Mouse (Mus musculus) heart, postnatal 4 days (tissue): ENCODE measurements at regions not wholly inside any gene's neighbourhood (a gene's known extent, or its start where the extent isn't known, plus 50 kb on each side); places are given as distances from the start of the nearest gene placed in this dataset.

Experiments
- DNase-seq: peaks from one replicate; pipeline ENCODE4 v3.0.0; 2021

GRCm38 (mm10) chr11:41090391-41090900 is 335.3 kb upstream of the Ccng1 start:
- DNase-seq: peak; percentile 21

- no peak for DNase-seq
Measured at GRCm38 (mm10) chr11:41063570-41063969, 308.5 kb upstream of the Ccng1 start.

GRCm38 (mm10) chr11:41057796-41058195 is 302.7 kb upstream of the Ccng1 start:
- no peak for DNase-seq

- DNase-seq: no peak
Measured at GRCm38 (mm10) chr11:41030018-41030417, 274.9 kb upstream of the Ccng1 start.

- DNase-seq: no peak
Measured at GRCm38 (mm10) chr11:41010096-41010495, 255.0 kb upstream of the Ccng1 start.

GRCm38 (mm10) chr11:40972806-40973205 is 217.7 kb upstream of the Ccng1 start:
- no peak for DNase-seq

GRCm38 (mm10) chr11:40927168-40927567 is 172.1 kb upstream of the Ccng1 start:
- DNase-seq: peak; percentile 57

GRCm38 (mm10) chr11:40891485-40891884 is 136.4 kb upstream of the Ccng1 start:
- DNase-seq: no peak

GRCm38 (mm10) chr11:40884509-40884908 is 129.4 kb upstream of the Ccng1 start:
- DNase-seq: no peak

GRCm38 (mm10) chr11:40879589-40879988 is 124.5 kb upstream of the Ccng1 start:
- no peak for DNase-seq

GRCm38 (mm10) chr11:40873002-40873401 is 117.9 kb upstream of the Ccng1 start:
- no peak for DNase-seq

- peak; percentile 60 for DNase-seq
Measured at GRCm38 (mm10) chr11:40865694-40866093, 110.6 kb upstream of the Ccng1 start.

- peak; percentile 10 for DNase-seq
Measured at GRCm38 (mm10) chr11:40851361-40851760, 96.2 kb upstream of the Ccng1 start.

GRCm38 (mm10) chr11:40850652-40851092 is 95.6 kb upstream of the Ccng1 start:
- DNase-seq: peak; percentile 27

GRCm38 (mm10) chr11:40846586-40846985 is 91.5 kb upstream of the Ccng1 start:
- DNase-seq: no peak

- DNase-seq: no peak
Measured at GRCm38 (mm10) chr11:40835393-40835792, 80.3 kb upstream of the Ccng1 start.
